Mouse (Mus musculus): ENCODE data around the gene Uimc1. TPM values are rescaled to one million over a fixed set of nuclear protein-coding genes. Genes with fewer than 3 reads are reported as not detected.

Uimc1 gene
- total RNA-seq, 2 experiments from 2014 or later: 87.2 to 92.4 TPM

- no peak for ATAC-seq (replicated peaks; ENCODE audit: low FRiP score, poor library complexity, severe bottlenecking)
These were observed 95.5 kb downstream of the Uimc1 start for GRCm38 (mm10) chr13:55004646-55005045.

DNA sequence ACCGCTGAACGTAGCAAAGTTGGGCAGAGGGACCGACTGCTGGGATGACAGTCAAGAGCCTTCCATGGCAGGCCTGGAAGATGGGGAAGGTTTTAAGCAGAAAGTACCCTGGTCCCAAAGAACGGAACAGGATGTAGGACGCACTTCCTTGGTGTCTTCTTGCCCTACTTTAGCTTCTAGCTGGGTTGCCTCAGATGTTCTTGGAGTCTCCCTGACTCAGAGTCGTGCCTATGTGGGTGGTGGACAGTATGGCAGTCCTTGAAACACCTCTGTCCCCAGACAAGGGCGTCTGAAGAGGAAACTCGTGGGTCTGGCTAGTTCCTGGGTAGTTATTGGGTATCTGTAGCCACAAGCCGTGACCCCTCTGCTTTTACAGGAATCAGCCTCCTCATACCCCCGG lies 98.0 kb downstream of the Uimc1 start:
- ATAC-seq (replicated peaks; ENCODE audit: low FRiP score, poor library complexity, severe bottlenecking): no peak

DNA sequence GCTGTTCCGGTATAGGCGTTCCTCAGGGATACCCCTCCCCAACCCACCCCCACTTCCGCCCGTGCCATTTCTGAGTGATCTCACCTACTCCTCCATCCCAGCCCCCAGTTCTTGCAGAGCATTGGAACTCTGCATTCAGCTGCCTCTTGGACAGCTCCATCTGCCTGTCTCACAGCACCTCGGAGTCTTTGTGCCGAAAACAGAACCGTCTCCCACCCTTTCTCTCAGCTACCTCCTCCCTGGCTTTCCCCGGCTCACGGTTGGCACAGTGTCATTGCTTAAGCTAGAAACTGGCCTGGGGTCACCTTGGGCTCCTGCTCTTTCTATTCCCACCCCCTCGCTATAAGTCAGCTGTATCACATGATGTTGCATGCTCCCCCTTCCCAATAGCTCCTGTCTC lies 99.7 kb downstream of the Uimc1 start:
- ATAC-seq (replicated peaks; ENCODE audit: low FRiP score, poor library complexity, severe bottlenecking): no peak

DNA sequence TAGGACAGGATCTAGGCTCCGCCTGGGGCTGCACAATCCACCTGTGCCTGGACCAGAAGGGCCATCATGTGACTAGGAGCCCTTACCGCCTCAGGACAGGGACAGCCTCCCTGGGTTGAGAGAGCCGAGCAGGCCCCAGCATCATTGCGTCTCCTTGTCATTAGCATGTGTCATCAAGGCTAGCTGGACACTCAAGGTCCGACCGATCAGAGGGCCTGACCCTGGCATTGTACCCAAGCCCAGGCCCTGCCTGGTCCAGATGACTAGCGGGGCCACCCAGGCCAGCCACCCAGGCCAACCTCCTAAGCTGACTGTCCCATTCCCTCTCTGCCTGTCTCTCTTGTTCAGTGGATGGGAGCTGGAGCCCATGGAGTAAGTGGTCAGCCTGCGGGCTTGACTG lies 102.5 kb downstream of the Uimc1 start:
- ATAC-seq (replicated peaks; ENCODE audit: low FRiP score, poor library complexity, severe bottlenecking): no peak

DNA sequence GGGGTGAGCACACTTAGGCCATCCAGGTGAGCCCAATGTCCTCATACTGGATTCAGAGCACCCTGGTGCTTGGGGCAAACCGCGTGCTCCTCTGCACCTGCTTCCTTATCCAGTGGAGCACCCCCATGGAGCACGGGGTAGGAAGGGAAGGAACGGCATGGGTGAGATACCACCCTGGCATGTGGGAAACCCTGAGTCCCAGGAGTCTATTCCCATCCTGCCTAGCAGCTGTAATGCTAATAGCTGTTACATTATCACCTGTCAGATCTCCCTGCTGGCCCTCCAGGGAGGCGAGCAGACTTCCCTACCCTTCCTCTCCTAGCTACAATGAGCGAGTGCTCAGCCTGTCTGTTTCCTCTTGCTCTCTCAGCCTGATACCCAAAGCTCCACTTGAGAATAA lies 104.9 kb downstream of the Uimc1 start:
- no peak for ATAC-seq (replicated peaks; ENCODE audit: low FRiP score, poor library complexity, severe bottlenecking)

GRCm38 (mm10) chr13:54994576-54994975 lies 105.5 kb downstream of the Uimc1 start:
- ATAC-seq (replicated peaks; ENCODE audit: low FRiP score, poor library complexity, severe bottlenecking): no peak

- no peak for ATAC-seq (replicated peaks; ENCODE audit: low FRiP score, poor library complexity, severe bottlenecking)
These were observed 107.9 kb downstream of the Uimc1 start for GRCm38 (mm10) chr13:54992215-54992614.

DNA sequence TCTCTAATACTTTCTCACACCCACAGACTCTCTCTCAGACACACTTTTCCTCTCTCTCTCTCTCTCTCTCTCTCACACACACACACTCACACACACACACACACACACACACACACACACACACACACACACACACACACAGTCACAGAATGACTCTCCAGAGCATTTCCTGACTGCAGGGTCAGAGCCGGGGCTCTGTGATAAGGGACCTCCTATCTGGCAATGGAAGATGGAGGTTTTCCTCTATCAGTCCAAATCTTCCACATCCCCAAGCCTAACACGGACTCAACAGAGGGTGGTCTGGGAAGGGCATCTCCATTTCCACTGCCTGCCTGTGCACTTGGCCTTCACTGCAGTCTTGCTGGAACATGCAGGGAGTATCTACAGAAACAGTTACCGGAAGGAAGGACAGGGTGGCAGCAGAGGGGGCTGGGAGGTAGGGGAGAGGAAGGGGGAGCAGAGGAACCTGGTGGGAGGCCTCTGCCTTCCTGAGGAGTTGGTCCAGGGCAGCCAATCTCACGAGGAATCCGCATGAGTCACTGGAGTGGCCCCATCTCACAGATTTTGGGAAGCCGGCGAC lies 111.8 kb downstream of the Uimc1 start:
- no peak for ATAC-seq (replicated peaks; ENCODE audit: low FRiP score, poor library complexity, severe bottlenecking)

DNA sequence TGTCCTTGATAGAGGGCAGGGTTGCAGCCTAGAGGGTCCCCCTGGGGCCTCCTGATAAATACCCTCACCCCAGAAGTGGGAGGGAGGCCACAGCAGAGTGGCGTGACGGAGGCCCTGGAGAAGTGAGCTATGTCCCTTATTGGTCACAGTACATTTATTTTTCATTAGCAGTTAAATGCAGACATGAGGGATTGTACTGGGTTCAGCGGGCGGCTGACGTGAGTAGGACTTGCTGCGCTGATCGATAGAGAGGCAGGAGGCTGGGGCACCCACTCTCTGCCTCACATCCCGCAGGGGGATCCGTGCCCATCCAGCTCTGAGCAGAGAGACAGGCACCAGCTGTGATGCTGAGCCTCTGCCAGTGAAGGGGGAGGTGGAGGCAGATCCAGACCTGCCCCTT lies 112.7 kb downstream of the Uimc1 start:
- ATAC-seq (replicated peaks; ENCODE audit: low FRiP score, poor library complexity, severe bottlenecking): no peak

DNA sequence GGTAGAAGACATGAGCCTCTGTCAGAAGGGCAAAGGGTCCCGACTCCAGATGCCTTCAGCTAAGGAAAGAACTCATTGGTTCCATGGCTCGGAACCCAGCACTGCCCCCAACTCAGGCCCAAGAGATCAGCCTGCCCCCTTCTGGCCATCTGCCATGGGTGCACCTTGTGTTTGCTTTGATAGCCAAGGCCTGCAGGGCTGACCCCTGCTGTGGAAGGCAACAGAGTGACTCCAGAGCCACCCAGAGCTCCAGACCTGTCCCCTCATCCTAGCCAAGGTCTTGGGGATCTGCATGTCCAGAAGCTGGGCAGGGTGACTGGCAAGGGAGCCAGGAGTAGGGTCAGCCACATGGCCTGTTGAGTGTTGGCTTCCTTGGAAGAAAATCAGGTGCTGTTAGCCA lies 116.5 kb downstream of the Uimc1 start:
- no peak for ATAC-seq (replicated peaks; ENCODE audit: low FRiP score, poor library complexity, severe bottlenecking)

- no peak for ATAC-seq (replicated peaks; ENCODE audit: low FRiP score, poor library complexity, severe bottlenecking)
These were observed 117.1 kb downstream of the Uimc1 start for GRCm38 (mm10) chr13:54983001-54983400.

DNA sequence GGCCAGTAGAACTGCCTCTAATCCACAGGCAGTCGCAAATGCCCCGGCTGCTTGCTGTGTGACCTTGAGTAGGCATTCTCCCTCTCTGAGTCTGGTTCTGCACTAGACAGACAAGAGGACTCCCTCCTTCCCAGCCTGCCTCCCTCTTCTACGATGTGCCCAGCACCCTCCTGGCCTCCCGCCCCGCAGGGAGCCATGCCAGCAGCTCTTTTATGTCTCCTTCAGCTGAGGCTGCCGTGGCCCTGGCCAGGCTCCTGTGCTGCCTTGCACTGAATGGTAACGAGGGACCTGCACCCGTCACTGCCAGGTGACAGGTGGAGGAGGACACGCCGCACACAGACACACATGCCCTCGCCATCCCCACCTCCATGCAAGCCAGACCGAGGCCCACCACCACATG lies 119.1 kb downstream of the Uimc1 start:
- ATAC-seq (replicated peaks; ENCODE audit: low FRiP score, poor library complexity, severe bottlenecking): no peak

GRCm38 (mm10) chr13:54978804-54979203 lies 121.3 kb downstream of the Uimc1 start:
- no peak for ATAC-seq (replicated peaks; ENCODE audit: low FRiP score, poor library complexity, severe bottlenecking)

Other genes starting within 250 kb of the Uimc1 start
- gene Unc5a, start 150.9 kb downstream of the Uimc1 start, total RNA-seq (2015; ENCODE audit: low replicate concordance): 1.1 TPM in 1 of 2 replicates, not detected in the other
- gene Unc5a, start 150.9 kb downstream of the Uimc1 start, total RNA-seq (2017; ENCODE audit: low replicate concordance): 0.90 TPM in 1 of 2 replicates, not detected in the other
- 8.8 and 22.3 TPM in 2 replicates for gene Hk3, start 78.9 kb downstream of the Uimc1 start, total RNA-seq (2015; ENCODE audit: low replicate concordance)
- 12.9 and 24.6 TPM in 2 replicates for gene Hk3, start 78.9 kb downstream of the Uimc1 start, total RNA-seq (2017; ENCODE audit: low replicate concordance)
- gene Zfp346, start 5.0 kb upstream of the Uimc1 start, total RNA-seq (2015; ENCODE audit: low replicate concordance): 17.2 and 19.8 TPM in 2 replicates
- gene Zfp346, start 5.0 kb upstream of the Uimc1 start, total RNA-seq (2017; ENCODE audit: low replicate concordance): 21.1 and 21.5 TPM in 2 replicates
- gene Gm17617, start 33.2 kb upstream of the Uimc1 start, total RNA-seq (2015; ENCODE audit: low replicate concordance): not detected in 2 replicates
- gene Gm17617, start 33.2 kb upstream of the Uimc1 start, total RNA-seq (2017; ENCODE audit: low replicate concordance): not detected in 2 replicates
- not detected in 2 replicates for gene Fgfr4, start 52.3 kb upstream of the Uimc1 start, total RNA-seq (2015; ENCODE audit: low replicate concordance)
- not detected in 2 replicates for gene Fgfr4, start 52.3 kb upstream of the Uimc1 start, total RNA-seq (2017; ENCODE audit: low replicate concordance)
- gene Nsd1, start 109.5 kb upstream of the Uimc1 start, total RNA-seq (2015; ENCODE audit: low replicate concordance): 36.9 and 38.2 TPM in 2 replicates
- 50.6 and 85.7 TPM in 2 replicates for gene Nsd1, start 109.5 kb upstream of the Uimc1 start, total RNA-seq (2017; ENCODE audit: low replicate concordance)
- gene Prelid1, start 220.2 kb upstream of the Uimc1 start, total RNA-seq (2015; ENCODE audit: low replicate concordance): 81.3 and 131 TPM in 2 replicates
- 30.9 and 39.1 TPM in 2 replicates for gene Prelid1, start 220.2 kb upstream of the Uimc1 start, total RNA-seq (2017; ENCODE audit: low replicate concordance)
- 83.3 and 153 TPM in 2 replicates for gene Rab24, start 221.6 kb upstream of the Uimc1 start, total RNA-seq (2015; ENCODE audit: low replicate concordance)
- gene Rab24, start 221.6 kb upstream of the Uimc1 start, total RNA-seq (2017; ENCODE audit: low replicate concordance): 19.8 and 40.4 TPM in 2 replicates
- 293 and 332 TPM in 2 replicates for gene Mxd3, start 229.5 kb upstream of the Uimc1 start, total RNA-seq (2015; ENCODE audit: low replicate concordance)
- 162 and 195 TPM in 2 replicates for gene Mxd3, start 229.5 kb upstream of the Uimc1 start, total RNA-seq (2017; ENCODE audit: low replicate concordance)

All from erythroid progenitor cell, adult 5-6 weeks (primary cell).